Mouse (Mus musculus) liver, embryonic 12.5 days (tissue): ENCODE data around the gene Map4k1. TPM values are rescaled to one million over a fixed set of nuclear protein-coding genes. Genes with fewer than 3 reads are reported as not detected.

Experiments
- ATAC-seq: fragments of 200-750 bp; cut with Nextera tagmentation; 2 replicates; pipeline ENCODE4 v1.8.0; 2017; ENCODE audit warnings: moderate number of reproducible peaks, mild to moderate bottlenecking, moderate library complexity
- H3K27ac ChIP-seq: fragments of 300-500 bp; sonication (generic); 2 replicates; pipeline ENCODE4 v1.5.1; 2016; ENCODE audit warnings: mild to moderate bottlenecking
- H3K27me3 ChIP-seq: fragments of 300-500 bp; sonication (generic); replicated peaks from 2 replicates; pipeline ENCODE4 v1.6.1; 2016; ENCODE audit warnings: mild to moderate bottlenecking, moderate library complexity
- H3K36me3 ChIP-seq: fragments of 300-500 bp; sonication (generic); 2 replicates; pipeline ENCODE4 v1.6.1; 2016; ENCODE audit warnings: mild to moderate bottlenecking, moderate library complexity
- H3K4me1 ChIP-seq: fragments of 300-500 bp; sonication (generic); 2 replicates; pipeline ENCODE4 v1.6.1; 2016
- H3K4me2 ChIP-seq: fragments of 300-500 bp; sonication (generic); 2 replicates; pipeline ENCODE4 v1.6.1; 2016; ENCODE audit warnings: mild to moderate bottlenecking, moderate library complexity
- H3K4me3 ChIP-seq: fragments of 300-500 bp; sonication (generic); 2 replicates; pipeline ENCODE4 v1.5.1; 2016; ENCODE audit warnings: mild to moderate bottlenecking, moderate library complexity
- H3K9ac ChIP-seq: fragments of 300-500 bp; sonication (generic); 2 replicates; pipeline ENCODE4 v1.6.1; 2016; ENCODE audit warnings: mild to moderate bottlenecking, moderate library complexity
- H3K9me3 ChIP-seq: fragments of 300-500 bp; sonication (generic); replicated peaks from 2 replicates; pipeline ENCODE4 v1.6.1; 2016; ENCODE audit warnings: mild to moderate bottlenecking, moderate library complexity
- WGBS: fragments of 180-500 bp; shearing (Covaris S2); methylation state at CpG from one replicate; pipeline ENCODE4 v1.1.7; 2016; ENCODE audit not compliant: insufficient replicate concordance; 5-methylcytosine and 5-hydroxymethylcytosine counted together
- polyA plus RNA-seq: library from polyadenylated mRNA; unstranded; fragments of >200 nt; fragmentation: Nextera tagmentation; extraction: Ambion mirVana; gene quantifications from 2 replicates; pipeline ENCODE4 v1.2.1, GENCODE M21; 2016

Map4k1 gene
- polyA plus RNA-seq, 1 experiment from 2014 or later = 33.3 TPM

DNA sequence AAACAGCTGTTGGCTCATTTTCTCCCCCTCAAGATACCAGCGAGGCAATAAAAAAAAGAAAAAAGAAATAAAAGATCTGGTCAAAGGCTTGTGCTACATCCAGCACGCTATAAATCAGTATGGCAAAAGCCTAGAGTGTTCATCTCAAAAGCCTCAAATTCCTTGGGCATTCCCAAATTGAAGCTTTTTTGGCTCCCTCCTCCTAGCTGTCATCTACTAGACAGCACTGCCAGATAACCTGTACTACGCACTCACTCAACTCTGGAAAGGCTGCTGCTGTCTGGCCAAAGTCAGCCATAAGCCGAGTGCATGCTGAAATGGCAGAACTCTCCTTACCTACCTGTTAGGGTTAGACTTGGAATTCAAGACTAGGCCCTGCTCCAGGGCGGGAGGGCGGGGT, 24.6 kb upstream of the Map4k1 start:
- Histone ChIP-seq H3K4me3 (no peak overlapping the region), H3K9ac (peak overlapping the region; percentile 25; the same call in 1 of the 2 replicates), H3K4me1 (peaks cover 92% of the 10 kb centered on the region), H3K27ac (peak overlapping the region; percentile 92; the same call in 1 of the 2 replicates), H3K27me3 (no peaks in the 10 kb centered on the region), H3K36me3 (peaks cover 33% of the 10 kb centered on the region), H3K9me3 (no peaks in the 10 kb centered on the region), H3K4me2 (peak overlapping the region; percentile 4; the same call in 1 of the 2 replicates)
- WGBS = 72% methylated on average over 6 of the region's 6 CpGs
- no peak for ATAC-seq

GRCm38 (mm10) chr7:28957997-28958725, 23.7 kb upstream of the Map4k1 start:
- H3K4me1 ChIP-seq = peaks cover 90% of the 10 kb centered on the region
- H3K9me3 ChIP-seq = no peaks in the 10 kb centered on the region
- 41% methylated on average over 1 of the region's 1 CpGs for WGBS
- peak overlapping the region; percentile 97 for H3K4me2 ChIP-seq
- no peak overlapping the region for H3K4me3 ChIP-seq
- peaks cover 33% of the 10 kb centered on the region for H3K36me3 ChIP-seq
- no peak for ATAC-seq
- no peaks in the 10 kb centered on the region for H3K27me3 ChIP-seq
- H3K27ac ChIP-seq = peak overlapping the region; percentile 92
- peak overlapping the region; percentile 98 for H3K9ac ChIP-seq

- Histone ChIP-seq H3K27me3 (no peaks in the 10 kb centered on the region), H3K4me1 (peaks cover 90% of the 10 kb centered on the region), H3K4me2 (peak overlapping the region; percentile 97), H3K9ac (peak overlapping the region; percentile 98), H3K4me3 (peak overlapping the region; percentile 98), H3K27ac (peak overlapping the region; percentile 92), H3K36me3 (peaks cover 33% of the 10 kb centered on the region), H3K9me3 (no peaks in the 10 kb centered on the region)
- 66% methylated on average over 1 of the region's 1 CpGs for WGBS
- no peak for ATAC-seq
Measured at GRCm38 (mm10) chr7:28958770-28959169, 23.1 kb upstream of the Map4k1 start.

DNA sequence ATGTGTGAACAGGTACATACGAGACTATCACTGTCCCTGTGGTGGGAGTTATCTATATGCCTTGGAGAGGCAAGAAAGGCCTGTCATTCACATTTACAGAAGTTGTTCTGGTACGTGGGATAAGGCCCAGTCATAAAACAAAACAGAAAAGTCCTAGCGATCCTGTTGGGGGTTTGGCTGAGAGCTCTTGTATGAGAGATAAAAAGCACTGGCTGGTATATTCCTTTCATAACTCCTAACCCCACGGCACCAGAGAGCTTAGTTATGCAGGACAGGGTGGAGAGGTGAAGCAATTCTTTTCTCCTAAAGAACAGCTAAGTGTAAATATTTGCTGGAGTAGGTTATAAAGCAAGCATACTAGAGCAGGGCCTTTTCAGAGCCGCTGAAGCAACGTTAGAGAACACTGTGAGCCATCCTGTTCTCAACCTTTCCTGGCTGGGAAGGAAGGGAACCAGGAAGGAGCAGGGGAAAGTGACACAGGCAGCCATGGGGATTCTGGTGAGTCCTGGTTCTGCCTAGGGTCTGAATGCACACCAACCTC, 22.3 kb upstream of the Map4k1 start:
- Histone ChIP-seq H3K4me1 (peaks cover 86% of the 10 kb centered on the region), H3K4me3 (peak overlapping the region; percentile 98), H3K4me2 (peak overlapping the region; percentile 97), H3K27ac (peak overlapping the region; percentile 92), H3K27me3 (no peaks in the 10 kb centered on the region), H3K9me3 (no peaks in the 10 kb centered on the region), H3K9ac (peak overlapping the region; percentile 98), H3K36me3 (peaks cover 29% of the 10 kb centered on the region)
- WGBS = 8% methylated on average over 6 of the region's 6 CpGs
- no peak for ATAC-seq

GRCm38 (mm10) chr7:28960354-28961046, 21.4 kb upstream of the Map4k1 start:
- peak overlapping the region; percentile 92 for H3K27ac ChIP-seq
- no peak for ATAC-seq
- H3K4me1 ChIP-seq = peaks cover 77% of the 10 kb centered on the region
- peak overlapping the region; percentile 98 for H3K4me3 ChIP-seq
- WGBS = 30% methylated on average over 9 of the region's 9 CpGs
- H3K36me3 ChIP-seq = peaks cover 20% of the 10 kb centered on the region
- H3K9ac ChIP-seq = peak overlapping the region; percentile 98
- H3K4me2 ChIP-seq = peak overlapping the region; percentile 97
- H3K9me3 ChIP-seq = no peaks in the 10 kb centered on the region
- H3K27me3 ChIP-seq = no peaks in the 10 kb centered on the region

DNA sequence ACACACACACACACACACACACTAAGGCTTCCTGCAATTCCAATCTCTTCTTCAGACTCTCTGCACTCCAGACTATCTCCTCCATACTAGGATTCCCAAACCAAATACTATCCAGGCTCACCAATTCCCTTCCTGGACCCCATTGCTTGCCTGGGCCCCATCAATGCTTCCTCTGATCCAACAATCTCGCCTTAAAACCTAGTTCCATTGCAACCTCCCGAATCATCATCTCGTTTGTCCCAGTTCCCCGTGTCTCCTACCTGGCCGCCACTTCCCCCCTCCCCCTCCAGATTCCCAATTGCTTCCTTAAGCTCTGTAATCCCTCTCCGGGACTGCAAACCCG, 20.3 kb upstream of the Map4k1 start:
- H3K4me3 ChIP-seq = peak overlapping the region; percentile 98
- peak overlapping the region; percentile 92 for H3K27ac ChIP-seq
- WGBS = 1% methylated on average over 7 of the region's 7 CpGs
- H3K36me3 ChIP-seq = peaks cover 9% of the 10 kb centered on the region; the same call in 1 of the 2 replicates
- peak overlapping the region; percentile 97 for H3K4me2 ChIP-seq
- no peaks in the 10 kb centered on the region for H3K27me3 ChIP-seq
- H3K9me3 ChIP-seq = no peaks in the 10 kb centered on the region
- peak overlapping the region; percentile 98 for H3K9ac ChIP-seq
- H3K4me1 ChIP-seq = peaks cover 66% of the 10 kb centered on the region
- no peak for ATAC-seq

GRCm38 (mm10) chr7:28961927-28962670, 19.8 kb upstream of the Map4k1 start, which contains the start of gene Actn4:
Actn4 (minus strand) TSS chr7:28962340.
- peaks cover 61% of the 10 kb centered on the region for H3K4me1 ChIP-seq
- peak within 1 kb of the TSS; percentile 98 for H3K9ac ChIP-seq
- peak; percentile 90 for ATAC-seq

DNA sequence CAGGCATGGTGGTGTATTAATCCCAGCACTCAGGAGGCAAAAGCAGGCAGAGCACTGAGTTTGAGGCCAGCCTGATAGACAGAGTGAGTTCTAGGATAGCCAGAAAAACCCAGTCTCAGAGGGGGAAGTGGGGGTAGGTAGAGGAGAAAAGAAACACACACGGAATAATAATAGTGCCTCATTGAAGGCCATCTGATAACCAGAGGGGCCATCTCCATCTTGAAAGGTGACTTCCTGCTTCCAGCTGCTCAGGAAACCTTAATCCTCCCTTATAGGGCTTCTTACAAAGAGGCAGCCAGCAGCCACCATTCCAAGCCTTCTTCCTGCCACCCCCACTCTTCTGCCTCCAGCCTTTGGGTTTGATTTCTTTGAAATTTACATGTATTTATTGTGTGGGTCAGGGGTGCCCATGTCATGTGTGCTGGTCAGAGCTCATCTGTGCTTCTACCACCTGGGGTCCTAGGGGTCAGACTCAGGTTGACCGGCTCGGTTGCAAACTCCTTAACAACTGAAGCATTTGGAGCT, 18.4 kb upstream of the Map4k1 start:
- peak overlapping the region; percentile 98; the same call in 1 of the 2 replicates for H3K9ac ChIP-seq
- peak overlapping the region; percentile 89 for H3K27ac ChIP-seq
- ATAC-seq = no peak
- H3K4me1 ChIP-seq = peaks cover 47% of the 10 kb centered on the region
- WGBS = 59% methylated on average over 3 of the region's 3 CpGs
- H3K4me2 ChIP-seq = no peak overlapping the region
- H3K27me3 ChIP-seq = no peaks in the 10 kb centered on the region
- H3K36me3 ChIP-seq = 0 out of 2 replicates have a peak, but pooled peaks cover 3% of the 10 kb centered on the region
- H3K4me3 ChIP-seq = no peak overlapping the region
- no peaks in the 10 kb centered on the region for H3K9me3 ChIP-seq

More at GRCm38 (mm10) chr7:28961927-28962670, 19.8 kb upstream of the Map4k1 start, which contains the start of gene Actn4:
- under 1% methylated on average over 76 of the region's 76 CpGs for WGBS
- Histone ChIP-seq H3K9me3 (no peaks in the 10 kb centered on the region), H3K4me3 (peak within 1 kb of the TSS; percentile 98), H3K36me3 (0 out of 2 replicates have a peak, but pooled peaks cover 6% of the 10 kb centered on the region), H3K27me3 (no peaks in the 10 kb centered on the region), H3K4me2 (peak within 1 kb of the TSS; percentile 97), H3K27ac (peak within 1 kb of the TSS; percentile 92)

- Histone ChIP-seq H3K4me3 (no peak overlapping the region), H3K4me2 (no peak overlapping the region), H3K27me3 (no peaks in the 10 kb centered on the region), H3K27ac (no peak overlapping the region), H3K9ac (no peak overlapping the region), H3K4me1 (peaks cover 36% of the 10 kb centered on the region), H3K9me3 (no peaks in the 10 kb centered on the region), H3K36me3 (peaks cover 7% of the 10 kb centered on the region)
- ATAC-seq = no peak
- 72% methylated on average over 5 of the region's 5 CpGs for WGBS
Measured at GRCm38 (mm10) chr7:28965346-28965840, 16.5 kb upstream of the Map4k1 start.

- 80% methylated on average over 4 of the region's 5 CpGs for WGBS
Measured at GRCm38 (mm10) chr7:28966181-28966580, 15.7 kb upstream of the Map4k1 start.

More at GRCm38 (mm10) chr7:28966181-28966580, 15.7 kb upstream of the Map4k1 start:
- Histone ChIP-seq H3K4me2 (no peak overlapping the region), H3K4me1 (peaks cover 34% of the 10 kb centered on the region), H3K36me3 (peaks cover 14% of the 10 kb centered on the region), H3K9me3 (no peaks in the 10 kb centered on the region), H3K27ac (no peak overlapping the region), H3K27me3 (no peaks in the 10 kb centered on the region), H3K4me3 (no peak overlapping the region), H3K9ac (no peak overlapping the region)
- ATAC-seq = no peak
